Mouse (Mus musculus): ENCODE measurements around the gene Etfa. TPM values are rescaled to one million over a fixed set of nuclear protein-coding genes. Genes with fewer than 3 reads are reported as not detected.

Gene Etfa
- total RNA-seq, 2 experiments from 2014 or later: 216 to 261 TPM

DNA sequence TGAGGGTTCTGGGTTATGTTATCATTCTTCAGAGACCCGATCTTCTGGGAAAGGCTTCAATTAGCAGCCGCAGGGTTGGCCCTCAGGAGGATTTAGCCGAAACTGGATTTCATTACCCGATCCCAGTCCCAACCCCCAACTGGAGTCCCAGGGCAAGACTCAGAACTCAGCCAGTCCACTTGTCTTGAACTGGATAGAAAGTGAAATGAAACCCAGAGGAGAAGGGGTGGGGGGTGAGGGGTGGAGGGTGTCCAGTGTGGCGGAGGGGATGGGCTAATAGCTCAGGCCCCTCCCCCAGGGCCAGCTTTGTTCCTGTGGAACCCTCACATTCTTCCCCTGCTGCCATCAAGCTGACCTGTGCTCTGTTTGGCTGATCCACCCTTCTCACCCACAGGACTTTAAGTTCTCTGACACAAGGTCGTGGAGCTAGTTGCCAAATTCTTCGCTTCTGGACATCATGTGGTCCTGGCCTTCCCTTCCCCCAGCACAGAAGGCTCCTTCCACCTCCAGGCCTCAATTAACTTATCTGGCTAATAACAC, 86.7 kb downstream of the Etfa start:
- no peak for DNase-seq

DNA sequence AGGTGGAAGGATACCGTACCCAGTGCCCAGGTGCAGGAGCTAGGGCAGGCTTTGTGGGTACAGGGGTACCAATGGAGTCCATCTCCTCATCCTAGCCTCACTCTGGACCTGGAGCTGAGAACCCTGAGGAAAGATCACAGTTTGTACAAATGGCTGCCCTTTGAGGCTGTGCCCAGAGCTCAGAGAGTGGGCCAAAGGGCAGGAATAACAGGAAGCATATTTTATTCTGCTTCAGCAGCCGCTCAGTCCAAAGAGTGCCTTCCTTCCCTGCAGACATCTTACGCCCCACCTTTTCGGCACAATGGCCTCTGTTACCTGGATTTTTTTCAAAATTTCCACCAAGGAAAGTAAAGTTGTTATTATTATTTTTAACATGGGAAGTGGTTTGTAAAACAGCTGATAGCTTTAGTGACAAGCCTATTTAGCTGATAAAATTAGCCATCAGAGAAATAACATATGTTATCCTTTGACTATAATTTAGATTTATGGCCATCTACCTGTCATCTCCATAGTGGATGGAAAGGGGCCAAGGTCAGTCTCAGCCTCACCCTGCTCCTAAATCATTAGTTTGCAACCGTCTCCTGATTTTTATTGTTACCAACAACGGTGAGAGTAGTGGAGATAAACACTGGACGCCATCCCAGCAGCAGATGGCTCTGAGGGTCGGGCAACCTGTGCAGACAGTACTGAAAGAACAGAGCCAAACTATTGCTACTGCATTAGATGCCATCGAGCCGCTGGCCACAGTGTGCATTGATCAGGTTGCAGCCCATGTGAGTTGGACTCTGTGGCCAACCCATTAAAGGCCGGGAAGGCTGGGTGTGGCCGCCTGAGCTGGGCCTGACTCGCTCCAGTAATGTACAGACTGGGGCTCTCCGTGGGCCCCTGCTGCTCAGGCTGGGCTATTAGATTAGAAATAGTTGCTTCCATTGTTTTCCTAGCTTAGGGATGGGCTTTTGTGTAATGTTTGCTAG, 88.3 kb downstream of the Etfa start:
- DNase-seq: no peak

DNA sequence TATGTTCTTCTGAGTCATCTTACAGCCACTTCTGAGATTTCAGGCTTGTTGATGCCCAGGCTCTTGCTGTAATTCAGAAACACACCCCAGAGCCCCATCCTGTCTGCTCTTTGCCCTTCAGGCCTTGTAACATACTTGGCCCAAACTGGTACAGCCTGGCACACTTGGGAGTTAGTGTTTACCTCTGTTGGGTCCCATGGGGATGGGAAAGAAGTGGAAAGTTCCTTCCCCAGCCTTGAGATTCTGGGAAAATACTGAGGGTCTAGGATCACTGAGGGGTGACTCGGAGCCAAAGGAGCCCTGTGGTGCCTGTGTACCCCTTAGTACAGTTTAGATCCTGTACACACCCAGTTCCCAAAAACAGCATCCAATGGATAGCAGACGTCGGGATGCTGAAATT, 90.3 kb downstream of the Etfa start:
- no peak for DNase-seq

DNA sequence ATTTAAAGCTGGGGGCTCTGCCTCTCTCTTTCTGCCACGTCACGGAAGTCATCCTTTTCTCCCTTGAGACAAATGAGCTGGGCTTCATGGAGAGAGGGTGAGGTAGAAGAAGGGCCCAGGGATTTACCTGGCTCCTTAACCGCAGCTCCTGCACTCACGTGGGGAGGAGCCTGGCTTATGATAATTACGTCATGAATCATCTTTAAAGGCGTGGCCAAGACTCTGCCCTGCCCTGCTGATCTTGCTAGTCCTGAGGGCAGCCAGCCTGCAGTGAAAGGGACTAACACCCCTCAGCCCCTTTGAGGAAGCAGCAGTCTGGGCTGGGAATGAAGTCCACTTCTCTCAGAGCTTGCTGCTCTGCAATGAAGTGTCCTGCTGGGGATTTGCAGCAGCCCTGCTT, 100.9 kb downstream of the Etfa start:
- DNase-seq: no peak

DNA sequence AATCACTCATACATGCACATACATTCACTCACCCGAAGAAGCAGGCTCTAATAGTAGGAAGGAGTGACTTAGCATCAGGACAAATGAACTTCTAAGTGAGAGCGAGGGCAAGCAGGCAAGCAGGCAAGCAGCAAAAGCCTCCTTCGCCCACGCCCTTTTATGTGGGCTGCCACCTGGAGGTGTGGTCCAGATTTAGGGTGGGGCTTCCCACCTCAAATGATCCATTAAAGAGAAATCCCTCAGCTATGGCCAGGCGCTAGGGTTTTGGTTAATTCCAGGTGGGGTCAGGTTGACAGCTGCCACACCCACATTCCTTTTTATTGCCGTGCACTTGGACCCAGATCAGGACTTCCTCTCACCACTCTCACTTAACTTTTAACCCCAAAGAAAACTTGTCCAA, 101.6 kb downstream of the Etfa start:
- DNase-seq: no peak

DNA sequence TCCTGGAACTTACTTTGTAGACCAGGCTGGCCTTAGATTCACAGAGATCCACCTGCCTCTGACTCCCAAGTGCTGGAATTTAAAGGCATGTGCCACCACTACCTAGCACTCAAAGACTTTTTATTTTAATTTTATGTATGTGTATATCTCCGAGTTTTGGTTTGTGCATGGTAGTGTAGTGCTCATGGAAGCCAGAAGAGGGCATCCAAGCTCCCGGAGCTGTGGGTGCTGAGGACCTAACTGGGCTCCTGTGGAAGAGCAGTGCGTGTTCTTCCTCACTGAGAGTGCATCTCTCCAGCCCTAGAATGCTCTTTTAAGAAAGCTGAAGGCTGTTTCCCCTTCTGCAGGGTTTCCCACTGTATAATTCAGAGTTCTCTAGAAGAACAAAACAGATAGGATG, 102.2 kb downstream of the Etfa start:
- DNase-seq: no peak

DNA sequence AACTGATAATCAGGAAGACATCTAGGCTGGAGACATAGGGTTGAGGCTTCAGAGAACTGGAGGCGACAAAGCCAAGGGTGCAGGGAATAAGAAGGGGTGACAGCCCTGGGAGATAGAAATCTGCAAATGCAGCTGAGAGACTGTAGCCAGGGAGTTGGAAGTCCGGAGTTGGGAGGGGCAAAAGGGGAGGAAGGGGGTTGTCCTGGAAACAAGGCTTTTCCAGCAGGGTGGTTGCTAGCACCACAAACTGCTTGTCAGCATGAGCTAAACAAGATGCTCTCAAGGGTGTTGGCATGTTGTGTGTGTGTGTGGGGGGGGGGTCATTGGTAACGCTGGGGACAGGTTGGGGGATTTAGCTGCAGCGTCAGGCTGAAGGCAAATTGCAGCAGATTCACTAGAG, 103.2 kb downstream of the Etfa start:
- no peak for DNase-seq

DNA sequence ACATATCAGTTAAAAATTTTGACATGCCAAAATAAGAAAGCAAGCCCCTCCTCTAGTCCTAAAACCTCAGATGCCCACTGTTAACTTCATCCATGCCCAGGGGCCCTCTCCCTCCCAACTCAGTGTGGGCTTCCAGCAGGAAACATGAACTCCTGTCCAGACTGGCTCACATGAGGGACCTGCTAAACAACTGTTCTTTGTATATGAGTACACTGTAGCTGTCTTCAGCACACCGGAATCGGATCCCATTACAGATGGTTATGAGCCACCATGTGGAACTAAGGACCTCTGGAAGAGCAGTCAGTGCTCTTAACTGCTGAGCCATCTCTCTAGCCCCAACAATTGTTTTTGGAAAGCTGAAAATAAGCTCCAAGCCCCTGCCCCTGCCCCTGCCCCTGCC, 105.3 kb downstream of the Etfa start:
- DNase-seq: no peak

DNA sequence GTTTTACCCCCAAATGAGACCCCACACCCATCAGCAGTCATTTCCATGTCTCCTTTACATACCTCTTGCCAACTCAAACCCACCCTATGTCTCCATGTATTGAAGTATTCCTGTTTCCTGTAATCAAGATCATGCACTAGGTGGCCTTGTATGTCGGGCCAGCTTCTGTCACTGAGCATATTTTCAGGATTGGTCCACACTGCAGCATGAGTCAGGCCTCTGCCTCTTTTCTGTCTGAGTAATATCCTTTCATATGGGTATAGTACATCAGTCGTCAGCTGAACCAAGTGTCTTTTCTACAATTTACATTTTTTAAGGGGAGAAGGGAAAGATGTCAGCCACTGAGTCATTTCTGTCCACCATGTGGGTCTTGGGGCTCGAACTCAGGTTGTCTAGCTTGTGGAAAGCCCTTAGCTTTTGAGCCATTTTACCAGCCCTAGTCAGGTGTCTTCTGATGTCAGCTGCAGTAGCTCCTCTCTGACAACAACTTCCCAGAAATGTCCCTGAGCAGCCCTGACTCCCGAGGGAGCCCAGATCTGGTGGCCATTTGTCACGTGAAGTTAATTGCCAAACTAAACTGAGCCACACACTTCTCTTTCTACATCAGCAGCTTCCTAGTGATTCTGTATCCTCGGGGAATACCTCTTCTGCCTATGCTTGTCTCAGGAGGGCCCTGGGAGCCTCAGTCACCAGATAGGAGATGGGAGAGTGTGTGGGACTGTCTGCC, 106.9 kb downstream of the Etfa start:
- DNase-seq: no peak

Other genes starting within 250 kb of the Etfa start
- under 1 TPM; 0.31 to 0.52 TPM for gene Nrg4, start 185.4 kb downstream of the Etfa start, total RNA-seq (2021)
- under 1 TPM; 0.35 to 0.36 TPM for gene Tmem266, start 185.3 kb downstream of the Etfa start, total RNA-seq (2021)
- not detected for gene Isl2, start 26.4 kb upstream of the Etfa start, total RNA-seq (2021)

Data from gastrocnemius, postnatal 10 days (tissue).